Mouse (Mus musculus): Measurements from ENCODE around the gene Kcnma1. TPM values are rescaled to one million over a fixed set of nuclear protein-coding genes. Genes with fewer than 3 reads are reported as not detected.

Kcnma1 gene
- polyA plus RNA-seq, 1 experiment from 2014 or later = 7.8 TPM

GRCm38 (mm10) chr14:23899462-23899861 lies 114.8 kb downstream of the Kcnma1 start:
- peaks cover 4% of the 10 kb centered on the region; the same call in 1 of the 2 replicates for H3K4me1 ChIP-seq
- H3K9me3 ChIP-seq = no peaks in the 10 kb centered on the region
- H3K4me2 ChIP-seq = no peak overlapping the region
- no peaks in the 10 kb centered on the region for H3K36me3 ChIP-seq
- H3K27ac ChIP-seq = no peak overlapping the region
- no peak overlapping the region for H3K4me3 ChIP-seq
- ATAC-seq (ENCODE audit: insufficient number of reproducible peaks, low FRiP score, low TSS enrichment, low read depth) = no peak
- WGBS = 81% methylated on average over 5 of the region's 5 CpGs
- no peak overlapping the region for H3K9ac ChIP-seq
- no peaks in the 10 kb centered on the region for H3K27me3 ChIP-seq

- Histone ChIP-seq H3K27ac (no peak overlapping the region), H3K4me3 (no peak overlapping the region), H3K27me3 (no peaks in the 10 kb centered on the region), H3K4me1 (peaks cover 1% of the 10 kb centered on the region; the same call in 1 of the 2 replicates), H3K36me3 (no peaks in the 10 kb centered on the region), H3K9me3 (no peaks in the 10 kb centered on the region), H3K4me2 (no peak overlapping the region), H3K9ac (no peak overlapping the region)
- no peak for ATAC-seq (ENCODE audit: insufficient number of reproducible peaks, low FRiP score, low TSS enrichment, low read depth)
- WGBS = 78% methylated on average over 5 of the region's 5 CpGs
Measured at GRCm38 (mm10) chr14:23897815-23898214, 116.5 kb downstream of the Kcnma1 start.

- Histone ChIP-seq H3K4me2 (no peak overlapping the region), H3K27ac (no peak overlapping the region), H3K4me3 (no peak overlapping the region), H3K9ac (no peak overlapping the region), H3K27me3 (no peaks in the 10 kb centered on the region), H3K4me1 (0 out of 2 replicates have a peak, but pooled peaks cover 4% of the 10 kb centered on the region), H3K36me3 (no peaks in the 10 kb centered on the region), H3K9me3 (no peaks in the 10 kb centered on the region)
- no peak for ATAC-seq (ENCODE audit: insufficient number of reproducible peaks, low FRiP score, low TSS enrichment, low read depth)
- WGBS = 40% methylated on average over 3 of the region's 3 CpGs
Measured at GRCm38 (mm10) chr14:23896036-23896435, 118.3 kb downstream of the Kcnma1 start.

GRCm38 (mm10) chr14:23886112-23886511 lies 128.2 kb downstream of the Kcnma1 start:
- Histone ChIP-seq H3K4me3 (no peak overlapping the region), H3K27ac (no peak overlapping the region), H3K4me1 (peaks cover 7% of the 10 kb centered on the region), H3K9me3 (no peaks in the 10 kb centered on the region), H3K27me3 (no peaks in the 10 kb centered on the region), H3K36me3 (no peaks in the 10 kb centered on the region), H3K4me2 (no peak overlapping the region), H3K9ac (no peak overlapping the region)
- 76% methylated on average over 4 of the region's 4 CpGs for WGBS
- ATAC-seq (ENCODE audit: insufficient number of reproducible peaks, low FRiP score, low TSS enrichment, low read depth) = no peak

- Histone ChIP-seq H3K4me2 (no peak overlapping the region), H3K9ac (no peak overlapping the region), H3K27me3 (no peaks in the 10 kb centered on the region), H3K36me3 (no peaks in the 10 kb centered on the region), H3K9me3 (no peaks in the 10 kb centered on the region), H3K27ac (no peak overlapping the region), H3K4me1 (peaks cover 7% of the 10 kb centered on the region), H3K4me3 (no peak overlapping the region)
- no peak for ATAC-seq (ENCODE audit: insufficient number of reproducible peaks, low FRiP score, low TSS enrichment, low read depth)
- 53% methylated on average over 6 of the region's 6 CpGs for WGBS
Measured at GRCm38 (mm10) chr14:23885539-23885938, 128.8 kb downstream of the Kcnma1 start.

GRCm38 (mm10) chr14:23885071-23885470 lies 129.2 kb downstream of the Kcnma1 start:
- Histone ChIP-seq H3K27me3 (no peaks in the 10 kb centered on the region), H3K4me2 (no peak overlapping the region), H3K36me3 (no peaks in the 10 kb centered on the region), H3K27ac (no peak overlapping the region), H3K9me3 (no peaks in the 10 kb centered on the region), H3K4me3 (no peak overlapping the region), H3K9ac (no peak overlapping the region), H3K4me1 (peaks cover 7% of the 10 kb centered on the region)
- no peak for ATAC-seq (ENCODE audit: insufficient number of reproducible peaks, low FRiP score, low TSS enrichment, low read depth)
- WGBS = 84% methylated on average over 4 of the region's 4 CpGs

- H3K27ac ChIP-seq = no peak overlapping the region
- no peaks in the 10 kb centered on the region for H3K36me3 ChIP-seq
- peaks cover 7% of the 10 kb centered on the region for H3K4me1 ChIP-seq
- no peak overlapping the region for H3K4me2 ChIP-seq
- H3K9ac ChIP-seq = no peak overlapping the region
- no peak for ATAC-seq (ENCODE audit: insufficient number of reproducible peaks, low FRiP score, low TSS enrichment, low read depth)
- no peak overlapping the region for H3K4me3 ChIP-seq
- WGBS = 60% methylated on average over 1 of the region's 1 CpGs
- no peaks in the 10 kb centered on the region for H3K27me3 ChIP-seq
- H3K9me3 ChIP-seq = no peaks in the 10 kb centered on the region
Measured at GRCm38 (mm10) chr14:23882001-23882400, 132.3 kb downstream of the Kcnma1 start.

GRCm38 (mm10) chr14:23879331-23879730 lies 135.0 kb downstream of the Kcnma1 start:
- no peaks in the 10 kb centered on the region for H3K4me1 ChIP-seq
- no peak overlapping the region for H3K9ac ChIP-seq
- 86% methylated on average over 3 of the region's 3 CpGs for WGBS
- no peak overlapping the region for H3K4me2 ChIP-seq
- no peaks in the 10 kb centered on the region for H3K36me3 ChIP-seq
- no peak overlapping the region for H3K27ac ChIP-seq
- no peaks in the 10 kb centered on the region for H3K9me3 ChIP-seq
- ATAC-seq (ENCODE audit: insufficient number of reproducible peaks, low FRiP score, low TSS enrichment, low read depth) = no peak
- no peaks in the 10 kb centered on the region for H3K27me3 ChIP-seq
- no peak overlapping the region for H3K4me3 ChIP-seq

GRCm38 (mm10) chr14:23877561-23877960 lies 136.7 kb downstream of the Kcnma1 start:
- Histone ChIP-seq H3K4me2 (no peak overlapping the region), H3K4me1 (no peaks in the 10 kb centered on the region), H3K27me3 (no peaks in the 10 kb centered on the region), H3K36me3 (no peaks in the 10 kb centered on the region), H3K9ac (no peak overlapping the region), H3K9me3 (no peaks in the 10 kb centered on the region), H3K4me3 (no peak overlapping the region), H3K27ac (no peak overlapping the region)
- 71% methylated on average over 5 of the region's 5 CpGs for WGBS
- no peak for ATAC-seq (ENCODE audit: insufficient number of reproducible peaks, low FRiP score, low TSS enrichment, low read depth)

- Histone ChIP-seq H3K4me3 (no peak overlapping the region), H3K4me1 (no peaks in the 10 kb centered on the region), H3K27ac (no peak overlapping the region), H3K9me3 (no peaks in the 10 kb centered on the region), H3K4me2 (no peak overlapping the region), H3K9ac (no peak overlapping the region), H3K36me3 (no peaks in the 10 kb centered on the region), H3K27me3 (no peaks in the 10 kb centered on the region)
- WGBS = 80% methylated on average over 2 of the region's 2 CpGs
- ATAC-seq (ENCODE audit: insufficient number of reproducible peaks, low FRiP score, low TSS enrichment, low read depth) = no peak
Measured at GRCm38 (mm10) chr14:23874545-23874944, 139.7 kb downstream of the Kcnma1 start.

GRCm38 (mm10) chr14:23857034-23857433 lies 157.3 kb downstream of the Kcnma1 start:
- WGBS = 81% methylated on average over 4 of the region's 4 CpGs
- no peak overlapping the region for H3K27ac ChIP-seq

GRCm38 (mm10) chr14:23854946-23855345 lies 159.3 kb downstream of the Kcnma1 start:
- Histone ChIP-seq H3K27ac (no peak overlapping the region), H3K9me3 (no peaks in the 10 kb centered on the region), H3K4me1 (0 out of 2 replicates have a peak, but pooled peaks cover 2% of the 10 kb centered on the region), H3K9ac (no peak overlapping the region), H3K4me2 (no peak overlapping the region), H3K4me3 (no peak overlapping the region), H3K27me3 (no peaks in the 10 kb centered on the region), H3K36me3 (no peaks in the 10 kb centered on the region)
- WGBS = 39% methylated on average over 2 of the region's 2 CpGs
- ATAC-seq (ENCODE audit: insufficient number of reproducible peaks, low FRiP score, low TSS enrichment, low read depth) = no peak

More at GRCm38 (mm10) chr14:23857034-23857433, 157.3 kb downstream of the Kcnma1 start:
- H3K9me3 ChIP-seq = no peaks in the 10 kb centered on the region
- H3K9ac ChIP-seq = no peak overlapping the region
- H3K4me1 ChIP-seq = 0 out of 2 replicates have a peak, but pooled peaks cover 2% of the 10 kb centered on the region
- no peak overlapping the region for H3K4me3 ChIP-seq
- H3K27me3 ChIP-seq = no peaks in the 10 kb centered on the region
- no peaks in the 10 kb centered on the region for H3K36me3 ChIP-seq
- no peak for ATAC-seq (ENCODE audit: insufficient number of reproducible peaks, low FRiP score, low TSS enrichment, low read depth)
- H3K4me2 ChIP-seq = no peak overlapping the region

- Histone ChIP-seq H3K36me3 (no peaks in the 10 kb centered on the region), H3K4me2 (no peak overlapping the region), H3K9me3 (no peaks in the 10 kb centered on the region), H3K4me3 (no peak overlapping the region), H3K27me3 (no peaks in the 10 kb centered on the region), H3K27ac (no peak overlapping the region), H3K9ac (no peak overlapping the region), H3K4me1 (no peaks in the 10 kb centered on the region)
- no peak for ATAC-seq (ENCODE audit: insufficient number of reproducible peaks, low FRiP score, low TSS enrichment, low read depth)
- 41% methylated on average over 6 of the region's 6 CpGs for WGBS
Measured at GRCm38 (mm10) chr14:23848529-23849141, 165.7 kb downstream of the Kcnma1 start.
